Mouse (Mus musculus) bone marrow macrophage, adult 2 months (primary cell): ENCODE measurements around the gene Kif5a. TPM values are rescaled to one million over a fixed set of nuclear protein-coding genes. Genes with fewer than 3 reads are reported as not detected.
A peak's percentile ranks its signal among the peaks of the same experiment; 100 is the strongest.

Experiments used
- H3K27ac ChIP-seq: 2 replicates; pipeline ENCODE4 v1.5.1; 2012; ENCODE audit warnings: low read depth, low read length; ENCODE audit not compliant: insufficient read depth
- H3K4me1 ChIP-seq: 2 replicates; pipeline ENCODE4 v1.6.1; 2012; ENCODE audit warnings: low read length; ENCODE audit not compliant: control insufficient read depth, insufficient read depth
- H3K4me3 ChIP-seq: 2 replicates; pipeline ENCODE4 v1.5.1; 2012; ENCODE audit warnings: mild to moderate bottlenecking, low read length, moderate library complexity; ENCODE audit not compliant: insufficient read depth
- CTCF ChIP-seq: IDR thresholded peaks from 2 replicates; pipeline ENCODE4 v1.5.1; 2012; ENCODE audit warnings: low read depth, mild to moderate bottlenecking, low read length, moderate library complexity
- POLR2A ChIP-seq: IDR thresholded peaks from 2 replicates; pipeline ENCODE4 v1.6.1; 2012; ENCODE audit warnings: mild to moderate bottlenecking, low read depth, low read length, borderline replicate concordance
- polyA plus RNA-seq: library from polyadenylated mRNA; stranded (reverse); fragments of >200 nt; gene quantifications from 2 replicates; pipeline ENCODE4 v1.2.4, GENCODE M21; 2012; ENCODE audit not compliant: missing spikeins, insufficient read depth, insufficient read length

Gene Kif5a
- polyA plus RNA-seq, 1 experiment = 2.3 TPM

GRCm38 (mm10) chr10:127225213-127225612 lies 37.9 kb downstream of the Kif5a start:
- Histone ChIP-seq H3K4me1 (peaks cover 16% of the 10 kb centered on the region), H3K4me3 (no peak overlapping the region), H3K27ac (no peak overlapping the region)
- TF ChIP-seq POLR2A (no peak), CTCF (no peak)

- no peaks in the 10 kb centered on the region for H3K4me1 ChIP-seq
- TF ChIP-seq CTCF (no peak), POLR2A (no peak)
Observed at GRCm38 (mm10) chr10:127218339-127218738, 44.8 kb downstream of the Kif5a start.

GRCm38 (mm10) chr10:127217177-127217576 lies 46.0 kb downstream of the Kif5a start:
- no peaks in the 10 kb centered on the region for H3K4me1 ChIP-seq
- TF ChIP-seq CTCF (no peak), POLR2A (no peak)
- no peak overlapping the region for H3K4me3 ChIP-seq
- no peak overlapping the region for H3K27ac ChIP-seq

More at GRCm38 (mm10) chr10:127218339-127218738, 44.8 kb downstream of the Kif5a start:
- Histone ChIP-seq H3K4me3 (no peak overlapping the region), H3K27ac (no peak overlapping the region)

- no peak for TF ChIP-seq CTCF
- TF ChIP-seq POLR2A = no peak
- H3K4me3 ChIP-seq = no peak overlapping the region
- H3K27ac ChIP-seq = no peak overlapping the region
- peaks cover 3% of the 10 kb centered on the region; the same call in 1 of the 2 replicates for H3K4me1 ChIP-seq
Observed at GRCm38 (mm10) chr10:127216456-127216855, 46.7 kb downstream of the Kif5a start.

GRCm38 (mm10) chr10:127214422-127214803 lies 48.7 kb downstream of the Kif5a start:
- no peak for TF ChIP-seq CTCF
- no peak for TF ChIP-seq POLR2A
- Histone ChIP-seq H3K4me1 (peaks cover 11% of the 10 kb centered on the region), H3K4me3 (no peak overlapping the region), H3K27ac (no peak overlapping the region)

- Histone ChIP-seq H3K4me1 (peaks cover 11% of the 10 kb centered on the region), H3K27ac (no peak overlapping the region)
- TF ChIP-seq CTCF = no peak
- TF ChIP-seq POLR2A = no peak
Observed at GRCm38 (mm10) chr10:127213704-127214421, 49.3 kb downstream of the Kif5a start.

GRCm38 (mm10) chr10:127213272-127213671 lies 49.9 kb downstream of the Kif5a start:
- TF ChIP-seq POLR2A = no peak
- no peak for TF ChIP-seq CTCF
- H3K4me3 ChIP-seq = no peak overlapping the region
- H3K4me1 ChIP-seq = peaks cover 11% of the 10 kb centered on the region

More at GRCm38 (mm10) chr10:127213704-127214421, 49.3 kb downstream of the Kif5a start:
- no peak overlapping the region for H3K4me3 ChIP-seq

GRCm38 (mm10) chr10:127211414-127211854 lies 51.7 kb downstream of the Kif5a start, which contains the start of gene Pip4k2c:
Pip4k2c (minus strand) TSS chr10:127211585.
- peaks cover 11% of the 10 kb centered on the region for H3K4me1 ChIP-seq
- TF ChIP-seq CTCF (no peak), POLR2A (no peak)
- peak within 1 kb of the TSS; percentile 85 for H3K4me3 ChIP-seq
- no peak within 1 kb of the TSS for H3K27ac ChIP-seq

More at GRCm38 (mm10) chr10:127213272-127213671, 49.9 kb downstream of the Kif5a start:
- no peak overlapping the region for H3K27ac ChIP-seq

- Histone ChIP-seq H3K4me3 (peak overlapping the region; percentile 85), H3K27ac (no peak overlapping the region), H3K4me1 (peaks cover 11% of the 10 kb centered on the region)
- TF ChIP-seq POLR2A = no peak
- TF ChIP-seq CTCF = no peak
Observed at GRCm38 (mm10) chr10:127210961-127211405, 52.2 kb downstream of the Kif5a start.

- Histone ChIP-seq H3K27ac (no peak overlapping the region), H3K4me1 (peaks cover 11% of the 10 kb centered on the region), H3K4me3 (peak overlapping the region; percentile 85)
- TF ChIP-seq CTCF (no peak), POLR2A (no peak)
Observed at GRCm38 (mm10) chr10:127209928-127210570, 53.1 kb downstream of the Kif5a start.
